Mouse (Mus musculus) midbrain, embryonic 14.5 days (tissue): ENCODE measurements at regions not wholly inside any gene's neighbourhood (a gene's known extent, or its start where the extent isn't known, plus 50 kb on each side); places are given as distances from the start of the nearest gene placed in this dataset.

Experiments
- ATAC-seq: fragments of 200-750 bp; cut with Nextera tagmentation; 2 replicates; pipeline ENCODE4 v1.8.0; 2017; ENCODE audit warnings: moderate number of reproducible peaks, moderate library complexity; ENCODE audit not compliant: low FRiP score, low TSS enrichment
- DNase-seq: peaks from one replicate; pipeline ENCODE4 v3.0.0-alpha.2; 2015
- H3K27ac ChIP-seq: fragments of 300-500 bp; sonication (generic); replicated peaks from 2 replicates; pipeline ENCODE4 v1.5.1; 2014; ENCODE audit warnings: mild to moderate bottlenecking, low read depth, low read length, moderate library complexity
- H3K27me3 ChIP-seq: fragments of 300-500 bp; sonication (generic); 2 replicates; pipeline ENCODE4 v1.6.1; 2014; ENCODE audit warnings: low read length, control low read depth, mixed read lengths; ENCODE audit not compliant: control insufficient read depth, insufficient read depth
- H3K36me3 ChIP-seq: fragments of 300-500 bp; sonication (generic); 2 replicates; pipeline ENCODE4 v1.6.1; 2014; ENCODE audit warnings: low read length, control low read depth; ENCODE audit not compliant: control insufficient read depth, insufficient read depth
- H3K4me1 ChIP-seq: fragments of 300-500 bp; sonication (generic); 2 replicates; pipeline ENCODE4 v1.6.1; 2014; ENCODE audit warnings: mild to moderate bottlenecking, antibody characterized with exemption, low read length, control low read depth; ENCODE audit not compliant: control insufficient read depth, insufficient read depth
- H3K4me2 ChIP-seq: fragments of 300-500 bp; sonication (generic); 2 replicates; pipeline ENCODE4 v1.6.1; 2014; ENCODE audit warnings: mild to moderate bottlenecking, low read length, moderate library complexity
- H3K4me3 ChIP-seq: fragments of 300-500 bp; sonication (generic); replicated peaks from 2 replicates; pipeline ENCODE4 v1.5.1; 2014; ENCODE audit warnings: low read depth, low read length
- H3K9ac ChIP-seq: fragments of 300-500 bp; sonication (generic); replicated peaks from 2 replicates; pipeline ENCODE4 v1.6.1; 2014; ENCODE audit warnings: mild to moderate bottlenecking, low read length, moderate library complexity
- H3K9me3 ChIP-seq: fragments of 300-500 bp; sonication (generic); 2 replicates; pipeline ENCODE4 v1.6.1; 2016; ENCODE audit warnings: low read length, control low read depth, mixed read lengths; ENCODE audit not compliant: control insufficient read depth
- WGBS: fragments of 180-500 bp; shearing (Covaris S2); extraction: QIAGEN DNeasy Blood & Tissue Kit; methylation state at CpG from one replicate; pipeline ENCODE4 v1.1.7; 2014; 5-methylcytosine and 5-hydroxymethylcytosine counted together

GRCm38 (mm10) chr2:137224702-137225552, 108.5 kb upstream of the Jag1 start:
- no peak overlapping the region for H3K4me3 ChIP-seq
- 0 out of 2 replicates have a peak, but pooled peaks cover 7% of the 10 kb centered on the region for H3K4me1 ChIP-seq
- H3K9me3 ChIP-seq, result no peaks in the 10 kb centered on the region
- ATAC-seq, result no peak
- DNase-seq, result no peak
- 90% methylated on average over 10 of the region's 10 CpGs for WGBS
- H3K4me2 ChIP-seq, result no peak overlapping the region
- H3K36me3 ChIP-seq, result no peaks in the 10 kb centered on the region
- no peaks in the 10 kb centered on the region for H3K27me3 ChIP-seq
- no peak overlapping the region for H3K9ac ChIP-seq
- H3K27ac ChIP-seq, result no peak overlapping the region

- Histone ChIP-seq H3K4me1 (no peaks in the 10 kb centered on the region), H3K4me3 (no peak overlapping the region), H3K9ac (no peak overlapping the region), H3K4me2 (no peak overlapping the region), H3K27ac (no peak overlapping the region), H3K36me3 (no peaks in the 10 kb centered on the region), H3K27me3 (no peaks in the 10 kb centered on the region), H3K9me3 (no peaks in the 10 kb centered on the region)
- DNase-seq, result no peak
- ATAC-seq, result no peak
- 84% methylated on average over 7 of the region's 7 CpGs for WGBS
Observed at GRCm38 (mm10) chr2:137215697-137216096, 99.3 kb upstream of the Jag1 start.

- H3K9me3 ChIP-seq, result no peaks in the 10 kb centered on the region
- DNase-seq (no peak), ATAC-seq (no peak)
- WGBS, result 89% methylated on average over 2 of the region's 2 CpGs
- no peak overlapping the region for H3K4me3 ChIP-seq
- H3K4me1 ChIP-seq, result no peaks in the 10 kb centered on the region
- no peak overlapping the region for H3K9ac ChIP-seq
- no peak overlapping the region for H3K4me2 ChIP-seq
- H3K36me3 ChIP-seq, result no peaks in the 10 kb centered on the region
- H3K27ac ChIP-seq, result no peak overlapping the region
- H3K27me3 ChIP-seq, result no peaks in the 10 kb centered on the region
Observed at GRCm38 (mm10) chr2:137207846-137208245, 91.4 kb upstream of the Jag1 start.

- no peaks in the 10 kb centered on the region for H3K4me1 ChIP-seq
- DNase-seq, result peak; percentile 12
Observed at GRCm38 (mm10) chr2:137204274-137204850, 87.9 kb upstream of the Jag1 start.

GRCm38 (mm10) chr2:137200101-137200500, 83.7 kb upstream of the Jag1 start:
- WGBS, result 93% methylated on average over 4 of the region's 4 CpGs

More at GRCm38 (mm10) chr2:137204274-137204850, 87.9 kb upstream of the Jag1 start:
- Histone ChIP-seq H3K4me2 (no peak overlapping the region), H3K27me3 (no peaks in the 10 kb centered on the region), H3K36me3 (no peaks in the 10 kb centered on the region), H3K9me3 (no peaks in the 10 kb centered on the region), H3K9ac (no peak overlapping the region), H3K27ac (no peak overlapping the region), H3K4me3 (no peak overlapping the region)
- ATAC-seq, result no peak
- WGBS, result 78% methylated on average over 6 of the region's 6 CpGs

GRCm38 (mm10) chr2:137192183-137192582, 75.7 kb upstream of the Jag1 start:
- ATAC-seq (no peak), DNase-seq (no peak)
- Histone ChIP-seq H3K9ac (no peak overlapping the region), H3K4me1 (no peaks in the 10 kb centered on the region), H3K4me3 (no peak overlapping the region), H3K36me3 (no peaks in the 10 kb centered on the region), H3K27ac (no peak overlapping the region), H3K9me3 (no peaks in the 10 kb centered on the region), H3K4me2 (no peak overlapping the region), H3K27me3 (no peaks in the 10 kb centered on the region)
- 88% methylated on average over 7 of the region's 7 CpGs for WGBS

More at GRCm38 (mm10) chr2:137200101-137200500, 83.7 kb upstream of the Jag1 start:
- H3K4me3 ChIP-seq, result no peak overlapping the region
- H3K27ac ChIP-seq, result no peak overlapping the region
- no peaks in the 10 kb centered on the region for H3K9me3 ChIP-seq
- DNase-seq (no peak), ATAC-seq (no peak)
- no peaks in the 10 kb centered on the region for H3K27me3 ChIP-seq
- no peaks in the 10 kb centered on the region for H3K4me1 ChIP-seq
- no peak overlapping the region for H3K4me2 ChIP-seq
- no peak overlapping the region for H3K9ac ChIP-seq
- no peaks in the 10 kb centered on the region for H3K36me3 ChIP-seq

GRCm38 (mm10) chr2:137169176-137169575, 52.7 kb upstream of the Jag1 start:
- Histone ChIP-seq H3K4me3 (no peak overlapping the region), H3K9me3 (no peaks in the 10 kb centered on the region), H3K27me3 (no peaks in the 10 kb centered on the region), H3K4me2 (no peak overlapping the region), H3K27ac (no peak overlapping the region), H3K36me3 (no peaks in the 10 kb centered on the region), H3K9ac (no peak overlapping the region), H3K4me1 (no peaks in the 10 kb centered on the region)
- ATAC-seq (no peak), DNase-seq (no peak)
- WGBS, result 87% methylated on average over 1 of the region's 1 CpGs

GRCm38 (mm10) chr2:137168626-137169025, 52.2 kb upstream of the Jag1 start:
- DNase-seq, result no peak
- Histone ChIP-seq H3K9me3 (no peaks in the 10 kb centered on the region), H3K9ac (no peak overlapping the region), H3K36me3 (no peaks in the 10 kb centered on the region), H3K4me3 (no peak overlapping the region), H3K27ac (no peak overlapping the region), H3K4me2 (no peak overlapping the region), H3K27me3 (no peaks in the 10 kb centered on the region), H3K4me1 (0 out of 2 replicates have a peak, but pooled peaks cover 4% of the 10 kb centered on the region)
- 88% methylated on average over 3 of the region's 3 CpGs for WGBS
- no peak for ATAC-seq
